ENCODE assay signal across 7 mouse cellular contexts in genomic region chr10:63089758-63090571, GRCm38 (mm10). TPM values are rescaled to one million over a fixed set of nuclear protein-coding genes. Genes with fewer than 3 reads are reported as not detected.
DNase-seq lines count a peak whose midpoint lies in the region; ATAC-seq and TF ChIP-seq lines count a peak whose summit lies in the region.

No protein-coding gene starts in this region.

- H3K27me3 ChIP-seq in lung, embryonic 14.5 days (ENCODE audit: insufficient read depth, low read length) = 0 out of 2 replicates have a peak, but pooled peaks cover 2% of the 10 kb centered on the region
- H3K27me3 ChIP-seq in embryonic facial prominence, embryonic 13.5 days = peaks cover 13% of the 10 kb centered on the region
- H3K27me3 ChIP-seq in neural tube, embryonic 12.5 days (replicated peaks) = peaks cover 3% of the 10 kb centered on the region; the same call in 1 of the 2 replicates

- no peak for TF ChIP-seq CTCF in lung, embryonic 14.5 days (IDR thresholded peaks at IDR 0.05; ENCODE audit: low read depth)

- peak overlapping the region; percentile 26 for H3K4me3 ChIP-seq in lung, embryonic 14.5 days (ENCODE audit: low read depth, low read length)
- H3K4me3 ChIP-seq in embryonic facial prominence, embryonic 13.5 days = peak overlapping the region; percentile 37
- H3K4me3 ChIP-seq in neural tube, embryonic 12.5 days = peak overlapping the region; percentile 22

- DNase-seq in lung, embryonic 14.5 days = peak; percentile 43
- DNase-seq in lung, postnatal 14 days = no peak
- DNase-seq in cerebellum, adult 8-10 months = peak; percentile 62
- DNase-seq in left cerebral cortex, adult 18-20 months (ENCODE audit: low spot score in 2 of 2) = peak; percentile 18 to 20
- DNase-seq in adrenal gland, adult 8-10 months = no peak

- H3K36me3 ChIP-seq in lung, embryonic 14.5 days (ENCODE audit: insufficient read depth) = no peaks in the 10 kb centered on the region
- no peaks in the 10 kb centered on the region for H3K36me3 ChIP-seq in embryonic facial prominence, embryonic 13.5 days
- no peaks in the 10 kb centered on the region for H3K36me3 ChIP-seq in neural tube, embryonic 12.5 days

- peak overlapping the region; percentile 64 for H3K4me2 ChIP-seq in lung, embryonic 14.5 days
- peak overlapping the region; percentile 66 for H3K4me2 ChIP-seq in embryonic facial prominence, embryonic 13.5 days
- peak overlapping the region; percentile 56 for H3K4me2 ChIP-seq in neural tube, embryonic 12.5 days (replicated peaks)

- WGBS in lung, embryonic 14.5 days = 7% methylated on average over 26 of the region's 26 CpGs
- 3% methylated on average over 26 of the region's 26 CpGs for WGBS in embryonic facial prominence, embryonic 13.5 days
- WGBS in neural tube, embryonic 12.5 days = 6% methylated on average over 26 of the region's 26 CpGs

- no peak for ATAC-seq in lung, embryonic 14.5 days (ENCODE audit: insufficient read depth)
- ATAC-seq in embryonic facial prominence, embryonic 13.5 days (ENCODE audit: insufficient number of reproducible peaks, insufficient read depth, low FRiP score, low TSS enrichment, low read depth) = no peak
- no peak for ATAC-seq in neural tube, embryonic 12.5 days (ENCODE audit: low FRiP score, low read depth)

- no peak overlapping the region for H3K27ac ChIP-seq in lung, embryonic 14.5 days (ENCODE audit: low read depth)
- H3K27ac ChIP-seq in embryonic facial prominence, embryonic 13.5 days = no peak overlapping the region
- H3K27ac ChIP-seq in neural tube, embryonic 12.5 days = no peak overlapping the region

- H3K9me3 ChIP-seq in lung, embryonic 14.5 days (ENCODE audit: low read depth, low read length) = no peaks in the 10 kb centered on the region
- H3K9me3 ChIP-seq in embryonic facial prominence, embryonic 13.5 days = no peaks in the 10 kb centered on the region
- no peaks in the 10 kb centered on the region for H3K9me3 ChIP-seq in neural tube, embryonic 12.5 days

- H3K9ac ChIP-seq in lung, embryonic 14.5 days = peak overlapping the region; percentile 43; the same call in 1 of the 2 replicates
- peak overlapping the region; percentile 70 for H3K9ac ChIP-seq in embryonic facial prominence, embryonic 13.5 days
- peak overlapping the region; percentile 26; the same call in 1 of the 2 replicates for H3K9ac ChIP-seq in neural tube, embryonic 12.5 days

- no peaks in the 10 kb centered on the region for H3K4me1 ChIP-seq in lung, embryonic 14.5 days (ENCODE audit: insufficient read depth)
- peaks cover 13% of the 10 kb centered on the region for H3K4me1 ChIP-seq in embryonic facial prominence, embryonic 13.5 days
- H3K4me1 ChIP-seq in neural tube, embryonic 12.5 days = peaks cover 11% of the 10 kb centered on the region; the same call in 1 of the 2 replicates

RNA-seq across cellular contexts. Expression of gene Atoh7, which starts 9.5 kb away (rescaled TPM):
- polyA plus RNA-seq in lung, embryonic 14.5 days (2014; fragmentation: Nextera tagmentation; extraction: Ambion mirVana) = 0.11 TPM in 2 replicates
- polyA plus RNA-seq in embryonic facial prominence, embryonic 13.5 days (2015; fragmentation: Nextera tagmentation; extraction: Ambion mirVana) = not detected in 2 replicates
- total RNA-seq in left cerebral cortex, adult 18-20 months (2021) = 1 to 10 TPM; 2.2 to 3.8 TPM
- 0.47 and 0.74 TPM in 2 replicates for polyA plus RNA-seq in neural tube, embryonic 12.5 days (2016; fragmentation: Nextera tagmentation; extraction: Ambion mirVana)
- not detected for total RNA-seq in adrenal gland, adult 8-10 months (2022)

RNA-seq across cellular contexts. Expression of gene Pbld1, which starts 30.0 kb away (rescaled TPM):
- polyA plus RNA-seq in lung, embryonic 14.5 days (2014; fragmentation: Nextera tagmentation; extraction: Ambion mirVana) = 1.4 and 1.6 TPM in 2 replicates
- polyA plus RNA-seq in embryonic facial prominence, embryonic 13.5 days (2015; fragmentation: Nextera tagmentation; extraction: Ambion mirVana) = 1.8 and 1.9 TPM in 2 replicates
- under 1 TPM; 0.30 to 0.45 TPM for total RNA-seq in left cerebral cortex, adult 18-20 months (2021)
- 1.2 and 1.3 TPM in 2 replicates for polyA plus RNA-seq in neural tube, embryonic 12.5 days (2016; fragmentation: Nextera tagmentation; extraction: Ambion mirVana)
- total RNA-seq in adrenal gland, adult 8-10 months (2022) = 1 to 10 TPM in 3 of 4 experiments, under 1 TPM in 1; 0.78 to 3.3 (median 1.6) TPM

Comparison
In these comparisons a context has a peak if more than half of its experiments do, and no peak if none do; other contexts are left out.
1. DNase-seq: peak in lung, embryonic 14.5 days (single experiment), cerebellum, adult 8-10 months (single experiment) and left cerebral cortex, adult 18-20 months (2 of 2); none in lung, postnatal 14 days (single experiment) and adrenal gland, adult 8-10 months (single experiment).
2. Peak in every context shown above with its lines, with median percentiles within 50 percentile points of each other: H3K4me2 ChIP-seq, H3K4me3 ChIP-seq and H3K9ac ChIP-seq.